Mouse (Mus musculus) thymus, adult 2 months (tissue): ENCODE data around the gene Olfr157. TPM values are rescaled to one million over a fixed set of nuclear protein-coding genes. Genes with fewer than 3 reads are reported as not detected.
A peak's percentile ranks its signal among the peaks of the same experiment; 100 is the strongest.

ENCODE experiments used
- DNase-seq: peaks from one replicate; pipeline ENCODE4 v3.0.0; 2021
- H3K27ac ChIP-seq: fragments of 200-500 bp; 2 replicates; pipeline ENCODE4 v1.5.1; 2012; ENCODE audit warnings: low read length, control low read depth; ENCODE audit not compliant: control insufficient read depth, insufficient read depth
- H3K27me3 ChIP-seq: fragments of 200-500 bp; 2 replicates; pipeline ENCODE4 v1.6.1; 2012; ENCODE audit warnings: mild to moderate bottlenecking, low read length, moderate library complexity, mixed read lengths; ENCODE audit not compliant: control insufficient read depth, insufficient read depth
- H3K36me3 ChIP-seq: fragments of 200-500 bp; 2 replicates; pipeline ENCODE4 v1.6.1; 2012; ENCODE audit warnings: mild to moderate bottlenecking, low read length, moderate library complexity; ENCODE audit not compliant: control insufficient read depth, insufficient read depth
- H3K4me1 ChIP-seq: fragments of 200-500 bp; replicated peaks from 2 replicates; pipeline ENCODE4 v1.6.1; 2012; ENCODE audit warnings: low read length; ENCODE audit not compliant: control insufficient read depth, insufficient read depth
- H3K4me3 ChIP-seq: fragments of 200-500 bp; 2 replicates; pipeline ENCODE4 v1.5.1; 2012; ENCODE audit warnings: mild to moderate bottlenecking, low read length, control low read depth, moderate library complexity; ENCODE audit not compliant: control insufficient read depth, insufficient read depth
- CTCF ChIP-seq: fragments of 200-500 bp; IDR thresholded peaks from 2 replicates; pipeline ENCODE4 v1.5.1; 2012; ENCODE audit warnings: mild to moderate bottlenecking, control low read depth, low read length, moderate library complexity, borderline replicate concordance; ENCODE audit not compliant: control insufficient read depth, poor library complexity, insufficient read depth; ENCODE audit errors: extremely low read depth
- POLR2A ChIP-seq: fragments of 200-500 bp; IDR thresholded peaks from 2 replicates; pipeline ENCODE4 v1.6.1; 2012; ENCODE audit warnings: mild to moderate bottlenecking, low read length, control low read depth, moderate library complexity; ENCODE audit not compliant: control insufficient read depth, poor library complexity, insufficient read depth; ENCODE audit errors: extremely low read depth
- WGBS: fragments of 180-500 bp; shearing (Covaris S2); methylation state at CpG from one replicate; pipeline ENCODE4 v1.1.7; 2018; 5-methylcytosine and 5-hydroxymethylcytosine counted together
- polyA plus RNA-seq: library from polyadenylated mRNA; depleted of rRNA; stranded (reverse); fragments of >200 nt; gene quantifications from 2 replicates; pipeline ENCODE4 v1.2.3, GENCODE M21; 2012; rRNA removed

Gene Olfr157
- 0.01 and 0.11 TPM in 2 replicates for polyA plus RNA-seq

DNA sequence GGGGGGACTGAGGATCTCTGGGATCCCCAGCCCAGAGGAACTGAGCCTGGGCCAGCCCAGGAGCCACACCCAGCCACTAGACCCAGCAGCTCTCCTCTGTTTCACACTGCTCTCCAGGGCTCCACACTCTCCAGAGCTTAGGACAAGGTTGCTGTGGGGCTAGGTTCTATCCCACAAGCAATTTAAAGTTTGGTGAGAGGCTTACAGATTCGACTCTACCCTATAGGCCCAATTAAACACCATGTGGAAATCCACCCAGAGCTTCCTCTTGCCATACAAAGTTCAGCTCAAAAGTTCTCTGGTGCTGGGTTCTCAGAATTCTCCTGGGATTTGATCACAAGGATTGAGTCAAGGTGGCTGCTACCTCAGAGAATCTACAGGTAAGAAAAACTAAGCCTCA, at the start of gene Olfr157:
Olfr157 (minus strand) TSS at position 101 of the 400 bp plus-strand sequence.
- Histone ChIP-seq H3K4me3 (no peak within 1 kb of the TSS), H3K36me3 (no peaks in the 10 kb centered on the region), H3K27ac (no peak within 1 kb of the TSS), H3K27me3 (no peaks in the 10 kb centered on the region), H3K4me1 (no peaks in the 10 kb centered on the region)
- 74% methylated on average over 1 of the region's 1 CpGs for WGBS
- no peak for DNase-seq
- TF ChIP-seq POLR2A (no peak), CTCF (no peak)

DNA sequence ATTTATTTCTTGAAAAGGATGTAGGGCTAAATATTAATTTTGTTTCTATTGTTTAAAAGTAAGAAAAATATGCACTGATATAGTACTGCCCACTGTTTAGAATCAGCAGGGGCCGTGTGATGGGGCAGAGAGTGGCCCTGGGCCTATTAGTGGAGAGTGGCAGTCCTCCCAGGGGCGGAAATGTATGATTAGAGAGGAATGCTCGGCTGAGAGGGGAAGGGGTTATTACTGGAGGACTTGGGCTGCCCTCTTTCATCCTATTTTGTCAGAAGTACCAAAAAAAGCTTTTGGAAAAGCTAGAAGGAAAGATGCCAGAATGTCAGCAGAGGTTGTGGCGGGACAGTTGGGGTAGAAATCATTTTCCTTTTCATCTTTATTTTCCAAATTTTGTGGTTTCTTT, 44.2 kb upstream of the Olfr157 start:
- no peaks in the 10 kb centered on the region for H3K4me1 ChIP-seq
- 90% methylated on average over 4 of the region's 4 CpGs for WGBS
- DNase-seq: no peak
- no peak overlapping the region for H3K4me3 ChIP-seq
- no peak for TF ChIP-seq POLR2A
- TF ChIP-seq CTCF: no peak
- no peaks in the 10 kb centered on the region for H3K27me3 ChIP-seq
- no peak overlapping the region for H3K27ac ChIP-seq
- no peaks in the 10 kb centered on the region for H3K36me3 ChIP-seq

DNA sequence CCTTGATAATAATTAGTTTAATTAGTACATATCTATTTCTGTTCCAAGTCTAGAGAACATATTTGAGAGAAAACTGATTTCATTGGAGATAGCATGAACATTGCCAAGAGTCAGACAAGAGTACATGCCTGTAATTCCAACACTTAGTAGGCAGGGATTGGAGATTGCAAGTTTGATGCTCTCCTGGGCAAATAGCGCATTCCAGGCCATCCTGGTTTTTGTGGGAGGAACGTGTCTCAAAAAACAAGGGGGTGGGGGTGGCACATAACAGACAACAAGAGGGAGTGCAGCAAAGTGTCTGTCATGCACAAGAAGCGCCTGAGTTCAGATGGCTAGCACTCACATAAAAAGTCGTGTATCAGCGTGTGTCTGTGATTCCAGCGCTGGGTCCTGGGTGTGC, 39.6 kb upstream of the Olfr157 start:
- no peaks in the 10 kb centered on the region for H3K27me3 ChIP-seq
- H3K4me3 ChIP-seq: no peak overlapping the region
- no peak overlapping the region for H3K27ac ChIP-seq
- H3K4me1 ChIP-seq: peaks cover 9% of the 10 kb centered on the region
- WGBS: 97% methylated on average over 6 of the region's 6 CpGs
- TF ChIP-seq CTCF: no peak
- no peak for TF ChIP-seq POLR2A
- no peak for DNase-seq
- H3K36me3 ChIP-seq: no peaks in the 10 kb centered on the region

DNA sequence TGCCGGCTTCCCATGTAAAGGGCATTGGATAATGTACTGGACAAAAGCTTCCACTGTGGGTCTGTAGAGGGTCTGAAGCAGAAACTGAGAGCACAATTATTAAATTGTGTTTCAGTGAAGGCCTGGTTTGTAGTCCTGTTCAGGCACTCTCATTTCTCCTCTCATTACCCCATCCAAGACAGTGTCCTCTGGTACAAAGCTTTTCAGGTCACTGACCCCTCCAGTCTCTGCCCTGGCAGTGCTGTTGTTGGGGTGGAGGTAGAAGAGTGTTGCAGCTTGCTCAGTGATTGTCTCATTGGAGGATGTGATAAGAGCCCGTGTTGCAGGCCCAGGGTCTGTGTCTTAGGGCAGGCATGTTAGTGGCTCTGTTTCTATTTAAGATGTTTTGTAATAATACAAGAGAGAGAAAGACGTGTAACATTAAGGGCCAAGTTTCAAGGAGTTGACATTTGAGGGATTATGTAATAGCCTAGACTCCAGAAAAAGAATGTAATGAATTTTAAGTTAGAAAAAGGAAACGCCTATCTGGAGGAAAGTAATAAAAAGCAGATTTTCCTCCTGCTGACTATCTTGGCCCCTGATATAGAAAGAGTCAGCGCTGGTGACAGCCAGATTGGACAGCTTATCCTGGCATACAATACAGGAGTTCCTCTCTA, 38.2 kb upstream of the Olfr157 start:
- Histone ChIP-seq H3K4me3 (no peak overlapping the region), H3K4me1 (peaks cover 9% of the 10 kb centered on the region), H3K27ac (no peak overlapping the region), H3K27me3 (no peaks in the 10 kb centered on the region), H3K36me3 (no peaks in the 10 kb centered on the region)
- WGBS: 92% methylated on average over 5 of the region's 5 CpGs
- DNase-seq: no peak
- TF ChIP-seq CTCF: no peak

DNA sequence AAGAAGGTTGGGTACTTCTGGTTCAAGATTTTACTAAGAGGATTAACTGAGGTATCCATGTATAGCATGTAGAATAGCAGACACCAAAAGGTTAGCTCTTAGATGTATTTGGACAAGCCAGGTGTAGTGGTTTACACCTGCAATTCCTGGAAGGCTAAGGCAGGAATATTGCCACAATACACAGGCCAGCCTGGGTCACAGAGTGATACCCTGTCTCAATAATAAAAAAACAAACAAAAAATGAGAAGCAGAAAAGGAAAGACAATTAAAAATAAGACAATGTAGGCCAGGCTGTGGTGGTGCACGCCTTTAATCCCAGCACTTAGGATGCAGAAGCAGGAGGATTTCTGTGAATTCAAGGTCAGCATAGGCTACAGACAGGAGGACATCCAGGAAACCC, 37.2 kb upstream of the Olfr157 start:
- Histone ChIP-seq H3K4me3 (no peak overlapping the region), H3K27ac (no peak overlapping the region), H3K27me3 (no peaks in the 10 kb centered on the region), H3K36me3 (no peaks in the 10 kb centered on the region), H3K4me1 (peaks cover 9% of the 10 kb centered on the region)
- 94% methylated on average over 1 of the region's 1 CpGs for WGBS
- TF ChIP-seq CTCF: no peak
- no peak for DNase-seq

DNA sequence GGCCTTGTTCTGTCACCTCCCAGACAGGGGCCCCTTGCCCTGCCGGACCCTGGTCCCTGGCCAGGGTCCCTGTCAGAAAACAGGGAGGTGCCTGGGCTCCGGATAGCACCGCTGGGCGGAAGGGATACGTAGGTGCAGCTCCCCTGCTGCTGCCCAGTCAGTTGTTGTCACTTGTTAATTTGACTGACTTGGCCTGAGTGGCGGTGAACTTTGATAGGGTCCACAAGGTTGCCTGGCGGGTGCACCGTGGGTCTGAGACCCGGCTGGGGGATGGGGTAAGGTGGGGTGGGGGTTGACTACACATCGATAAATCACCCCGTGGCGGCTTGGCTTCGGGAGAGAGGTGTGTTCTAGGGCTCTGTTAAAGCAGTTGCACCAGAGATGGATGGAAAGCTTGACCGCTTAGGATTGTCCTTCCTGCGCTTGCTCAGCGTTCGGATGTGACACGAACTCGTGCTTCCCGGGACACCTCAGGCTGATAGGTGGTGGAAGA, 36.0 kb upstream of the Olfr157 start:
- Histone ChIP-seq H3K4me3 (peak overlapping the region; percentile 84), H3K36me3 (no peaks in the 10 kb centered on the region), H3K27ac (no peak overlapping the region), H3K4me1 (peaks cover 9% of the 10 kb centered on the region), H3K27me3 (no peaks in the 10 kb centered on the region)
- 4% methylated on average over 20 of the region's 20 CpGs for WGBS
- DNase-seq: peak; percentile 8
- TF ChIP-seq CTCF: no peak
- TF ChIP-seq POLR2A: no peak
